Mouse (Mus musculus) bone marrow macrophage, adult 2 months (primary cell): ENCODE measurements around the gene Gm28230.

Experiments
- CTCF ChIP-seq: IDR thresholded peaks from 2 replicates; pipeline ENCODE4 v1.5.1; 2012; ENCODE audit warnings: low read depth, mild to moderate bottlenecking, low read length, moderate library complexity
- POLR2A ChIP-seq: IDR thresholded peaks from 2 replicates; pipeline ENCODE4 v1.6.1; 2012; ENCODE audit warnings: mild to moderate bottlenecking, low read depth, low read length, borderline replicate concordance

- TF ChIP-seq CTCF: no peak
- no peak for TF ChIP-seq POLR2A
Observed at GRCm38 (mm10) chr2:74762522-74763244, 36.2 kb downstream of the Gm28230 start, which contains the start of gene Hoxd1.
